Mouse (Mus musculus): ENCODE results near the gene Kcnh3.

The Kcnh3 gene

DNA sequence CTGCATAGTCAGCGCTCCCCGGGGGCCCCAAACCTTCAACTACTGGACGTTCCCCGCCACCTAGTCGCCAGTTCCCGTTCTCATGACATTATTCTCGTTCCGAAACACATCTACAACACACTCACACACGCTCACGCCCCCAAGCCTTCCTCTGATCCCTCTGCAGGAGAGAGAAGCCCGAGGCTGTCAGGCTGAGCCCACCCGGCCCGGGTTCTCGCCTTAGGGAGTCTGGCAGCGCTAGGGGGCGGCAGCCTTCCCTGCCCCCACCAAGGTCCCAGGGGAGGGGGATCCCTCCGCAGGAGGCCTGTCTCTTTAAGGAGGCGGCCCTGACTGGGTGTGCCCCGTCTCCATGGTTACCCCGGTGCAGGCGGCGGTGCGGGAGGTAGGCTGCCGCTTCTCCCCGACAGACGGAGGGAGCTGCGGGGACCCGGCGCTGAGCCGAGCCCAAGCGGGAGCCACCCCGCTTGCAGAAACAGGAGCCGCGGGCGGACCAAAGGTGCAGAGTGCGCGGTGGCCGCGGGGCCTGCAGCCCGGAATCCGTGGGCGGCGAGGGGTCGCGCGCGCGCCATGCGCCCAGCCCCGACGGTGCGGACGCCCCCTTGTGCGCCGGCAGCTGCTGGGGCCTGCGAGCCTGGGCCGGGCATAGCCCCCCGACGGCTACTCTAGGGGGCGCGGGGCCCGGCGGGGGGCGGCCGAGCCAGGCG is at the start of gene Kcnh3:
TSS of gene Kcnh3 (plus strand) at position 654 of the 704 bp plus-strand sequence.
- DNase-seq (ENCODE audit: low spot score) = peak; percentile 47

DNA sequence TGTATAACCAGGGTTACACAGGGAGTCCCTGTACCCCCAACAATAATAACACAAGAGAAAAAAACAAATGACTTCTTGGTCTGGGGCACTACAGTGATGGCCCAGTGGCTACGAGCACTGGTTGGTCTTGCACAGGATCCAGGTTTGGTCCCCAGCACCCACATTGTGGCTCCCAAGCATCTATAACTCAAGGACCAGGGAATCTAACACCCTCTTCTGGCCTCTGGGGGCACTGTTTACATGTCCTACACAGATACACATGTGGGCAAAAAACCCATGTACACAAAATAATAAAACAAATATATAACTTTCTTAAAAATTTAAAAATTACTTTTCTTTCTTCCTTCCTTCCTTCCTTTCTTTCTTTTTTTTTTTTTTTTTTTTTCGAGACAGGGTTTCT is 45.0 kb upstream of the Kcnh3 start:
- no peak for DNase-seq (ENCODE audit: low spot score)

DNA sequence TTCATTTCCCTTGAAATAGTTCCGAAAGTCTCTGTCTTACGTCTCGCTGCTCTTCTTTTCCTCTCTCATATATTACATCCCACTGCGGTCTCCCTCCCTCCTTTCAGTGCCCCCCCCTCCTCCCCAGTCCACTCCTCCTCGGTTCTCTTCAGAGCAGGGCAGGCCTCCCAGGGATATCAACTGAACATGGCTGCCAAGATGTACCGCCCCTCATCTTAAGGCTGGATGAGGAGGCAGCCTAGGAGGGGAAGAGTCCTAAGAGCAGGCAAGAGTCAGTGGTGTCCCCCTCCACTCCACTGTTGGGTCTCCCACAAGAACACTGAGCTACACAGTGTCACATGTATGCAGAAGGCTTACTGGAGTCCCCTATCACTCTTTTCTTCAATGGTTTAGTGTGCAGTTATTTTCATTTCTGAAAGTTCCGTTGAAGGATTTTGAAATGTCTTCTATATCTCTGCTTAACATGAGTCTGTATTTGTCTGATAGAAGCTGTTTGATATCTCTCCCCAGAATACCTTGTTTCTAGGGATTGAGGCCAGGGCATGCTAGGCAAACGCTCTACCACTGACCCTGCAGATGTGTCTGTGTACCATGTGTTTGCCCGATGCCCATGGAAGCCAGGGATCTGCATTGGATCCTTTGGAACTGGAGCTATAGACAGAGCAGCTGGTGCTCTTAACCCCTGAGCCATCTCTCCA is 40.3 kb upstream of the Kcnh3 start:
- DNase-seq (ENCODE audit: low spot score) = no peak

- DNase-seq (ENCODE audit: low spot score) = no peak
These were observed 30.3 kb upstream of the Kcnh3 start for GRCm38 (mm10) chr15:99194358-99194757.

- DNase-seq (ENCODE audit: low spot score) = no peak
These were observed 29.6 kb upstream of the Kcnh3 start for GRCm38 (mm10) chr15:99195043-99195442.

GRCm38 (mm10) chr15:99198761-99199160 is 25.9 kb upstream of the Kcnh3 start:
- DNase-seq (ENCODE audit: low spot score) = no peak

DNA sequence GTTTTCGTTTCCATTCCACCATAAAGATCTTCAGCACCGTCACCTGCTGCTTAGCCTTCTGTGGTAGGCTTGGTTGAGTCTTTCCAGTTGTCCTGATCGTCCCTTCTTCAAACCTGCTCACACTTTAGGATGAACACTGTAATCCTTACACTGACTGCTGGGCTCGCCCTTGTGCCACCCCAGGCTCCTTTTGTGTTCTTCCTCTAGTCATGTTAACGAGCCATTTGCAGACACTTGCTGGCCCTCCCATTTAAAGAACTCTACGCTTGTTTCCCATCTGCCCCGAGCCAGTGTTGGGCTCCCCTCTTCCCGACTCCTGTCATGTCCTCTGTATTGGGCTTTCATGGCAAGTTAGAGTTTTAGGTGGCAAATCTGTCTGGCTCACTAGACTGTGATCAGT is 18.7 kb upstream of the Kcnh3 start:
- no peak for DNase-seq (ENCODE audit: low spot score)

- no peak for DNase-seq (ENCODE audit: low spot score)
These were observed 11.5 kb upstream of the Kcnh3 start for GRCm38 (mm10) chr15:99213183-99213582.

DNA sequence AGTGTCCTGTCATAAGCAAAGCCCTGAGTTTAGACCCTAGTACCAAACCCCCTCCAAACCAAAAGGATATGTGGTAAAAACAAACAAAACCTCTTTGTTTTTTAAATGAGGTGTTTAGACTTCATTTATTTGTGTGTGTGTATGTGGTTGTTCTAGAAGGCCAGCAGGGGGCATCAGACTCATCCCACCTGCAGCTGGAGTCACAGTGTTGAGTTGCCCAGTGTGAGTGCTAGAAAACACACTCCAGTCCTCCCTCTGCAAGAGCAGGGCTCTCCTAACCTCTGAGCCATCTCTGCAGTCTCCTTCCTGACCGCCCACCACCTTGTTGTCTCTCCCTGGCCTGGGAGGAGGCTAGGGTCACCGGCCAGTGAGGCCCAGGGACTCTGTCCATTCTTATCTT is 9.7 kb upstream of the Kcnh3 start:
- DNase-seq (ENCODE audit: low spot score) = no peak

- no peak for DNase-seq (ENCODE audit: low spot score)
These were observed 8.8 kb upstream of the Kcnh3 start for GRCm38 (mm10) chr15:99215741-99216463.

DNA sequence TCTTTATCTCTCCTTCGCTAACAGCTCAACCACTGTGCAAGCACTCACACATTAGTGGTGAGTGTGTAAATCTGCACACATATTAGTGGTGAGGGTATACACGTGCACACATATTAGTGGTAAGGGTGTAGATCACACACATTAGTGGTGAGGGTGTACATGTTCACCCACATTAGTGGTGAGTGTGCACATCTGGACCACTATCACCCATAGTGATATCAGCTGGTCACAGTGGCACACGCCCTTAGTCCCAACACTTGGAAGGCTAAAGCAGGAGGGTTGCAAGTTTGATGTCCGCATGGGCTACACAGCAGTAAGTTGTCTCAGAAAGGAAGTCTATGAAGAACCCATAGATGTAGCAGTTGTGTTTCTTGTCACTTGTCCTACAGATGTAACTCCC is 7.0 kb upstream of the Kcnh3 start:
- no peak for DNase-seq (ENCODE audit: low spot score)

DNA sequence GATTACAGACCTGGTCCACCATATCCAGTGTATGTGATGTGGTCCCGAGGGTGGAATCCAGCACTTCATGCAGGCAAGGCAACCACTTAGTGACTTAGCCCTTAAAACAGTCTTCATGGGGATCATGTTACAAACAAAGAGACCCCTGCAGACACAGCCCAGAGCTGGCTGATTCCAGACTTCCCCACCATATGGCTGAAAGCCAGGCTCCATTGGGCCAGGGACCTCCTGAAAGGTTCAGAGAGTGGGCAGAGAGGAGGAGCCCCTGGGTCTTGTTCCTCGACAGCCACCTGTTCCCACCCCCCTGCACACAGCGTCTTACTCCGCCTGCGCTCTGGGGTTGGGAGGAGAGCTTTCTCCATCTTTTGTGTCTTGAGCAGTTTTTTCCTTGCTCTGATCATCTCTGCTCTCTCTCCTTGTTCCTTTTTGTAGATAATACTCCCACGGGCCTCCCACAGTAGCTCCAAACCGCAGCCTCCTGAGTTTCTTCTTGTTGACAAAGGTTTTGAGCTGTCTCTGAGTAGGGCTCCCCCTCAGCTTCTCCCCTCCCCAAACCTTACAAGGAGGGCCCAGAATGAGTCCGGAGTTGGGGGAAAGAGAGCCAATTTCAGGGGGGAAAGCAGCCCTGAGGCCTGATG is 3.2 kb upstream of the Kcnh3 start:
- DNase-seq (ENCODE audit: low spot score) = no peak

- no peak for DNase-seq (ENCODE audit: low spot score)
These were observed 1.7 kb upstream of the Kcnh3 start for GRCm38 (mm10) chr15:99222794-99223584.

DNA sequence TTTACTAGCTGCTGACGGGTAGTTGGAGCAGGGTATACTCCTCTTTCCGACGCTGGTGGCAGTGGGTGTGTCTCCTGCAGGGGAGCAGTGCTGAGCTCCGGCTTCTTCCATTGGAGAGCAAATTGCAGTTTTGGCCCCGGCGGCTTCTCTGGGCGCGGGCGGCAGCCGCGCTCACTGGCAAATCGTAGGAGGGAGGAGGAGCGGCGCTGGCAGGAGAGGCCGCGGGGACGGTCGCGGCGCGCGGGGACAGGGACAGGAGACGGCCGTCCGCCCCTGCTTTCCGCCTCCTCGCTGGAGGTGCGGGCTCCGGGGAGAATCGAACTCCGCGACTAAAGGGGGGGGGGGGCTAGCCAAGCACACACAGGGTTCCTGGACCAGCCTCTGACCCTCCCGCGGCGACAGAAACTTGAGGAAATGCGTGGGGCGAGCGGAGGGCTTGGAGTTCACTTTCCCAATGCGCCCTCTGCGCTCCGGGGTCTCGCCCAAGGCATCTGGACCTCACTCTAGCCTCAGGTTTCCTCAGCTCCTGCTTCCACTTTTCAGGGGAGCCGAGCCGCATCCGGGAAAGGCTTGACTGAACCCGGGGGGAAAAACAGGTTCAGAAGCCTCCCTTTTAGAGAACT is 965 bp upstream of the Kcnh3 start:
- DNase-seq (ENCODE audit: low spot score) = peak; percentile 25

DNA sequence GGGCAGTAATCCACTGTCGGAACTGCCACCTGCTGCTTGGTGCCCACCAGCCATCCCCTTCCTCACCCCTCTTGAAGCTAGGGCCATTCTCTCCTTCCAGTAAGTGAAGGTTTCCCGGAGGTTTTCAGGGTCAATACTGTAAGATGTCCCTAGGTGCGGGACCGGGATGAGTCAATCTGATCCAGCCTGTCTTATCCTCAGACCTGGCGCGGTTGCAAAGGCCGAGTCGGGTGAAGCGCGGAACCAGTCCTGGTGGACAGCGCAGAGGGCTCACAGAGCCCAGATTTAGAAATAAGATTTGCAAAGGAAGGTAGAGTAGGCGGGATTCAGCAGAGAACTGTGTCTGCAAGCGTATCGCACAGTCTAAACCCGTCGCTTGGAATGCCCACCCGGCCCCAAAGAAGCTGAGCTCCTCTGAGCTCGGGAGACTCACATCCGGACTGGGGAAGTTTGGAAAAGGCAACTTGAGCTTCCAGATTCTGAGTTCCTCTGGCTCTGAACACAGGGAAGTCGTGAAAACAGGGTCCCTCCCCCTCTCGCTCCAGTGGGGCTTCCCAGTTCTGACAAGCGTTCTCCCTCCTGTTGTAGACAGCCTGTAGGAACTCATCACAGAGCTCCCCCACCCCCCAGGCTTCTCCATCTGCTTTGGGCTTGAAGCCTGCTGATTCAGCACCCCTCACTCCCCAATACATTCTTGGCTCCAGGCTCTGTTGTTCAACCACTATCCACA is 585 bp downstream of the Kcnh3 start:
- peak; percentile 22 for DNase-seq (ENCODE audit: low spot score)

DNA sequence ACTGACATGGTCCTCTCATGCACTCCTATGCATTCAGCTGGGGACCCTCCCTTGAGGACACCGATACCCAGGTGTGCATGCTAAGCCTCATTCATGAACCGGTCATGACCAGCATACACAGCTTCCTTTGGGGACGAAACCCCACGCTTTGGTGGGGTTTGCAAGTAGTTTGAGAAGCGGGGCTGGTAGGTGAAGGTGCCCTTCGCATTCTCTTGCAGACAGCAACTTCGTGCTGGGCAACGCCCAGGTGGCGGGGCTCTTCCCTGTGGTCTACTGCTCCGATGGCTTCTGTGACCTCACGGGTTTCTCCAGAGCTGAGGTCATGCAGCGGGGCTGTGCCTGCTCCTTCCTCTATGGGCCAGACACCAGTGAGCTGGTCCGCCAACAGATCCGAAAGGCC is 1.4 kb downstream of the Kcnh3 start:
- no peak for DNase-seq (ENCODE audit: low spot score)

- DNase-seq (ENCODE audit: low spot score) = no peak
These were observed 7.3 kb downstream of the Kcnh3 start for GRCm38 (mm10) chr15:99231998-99232397.

DNA sequence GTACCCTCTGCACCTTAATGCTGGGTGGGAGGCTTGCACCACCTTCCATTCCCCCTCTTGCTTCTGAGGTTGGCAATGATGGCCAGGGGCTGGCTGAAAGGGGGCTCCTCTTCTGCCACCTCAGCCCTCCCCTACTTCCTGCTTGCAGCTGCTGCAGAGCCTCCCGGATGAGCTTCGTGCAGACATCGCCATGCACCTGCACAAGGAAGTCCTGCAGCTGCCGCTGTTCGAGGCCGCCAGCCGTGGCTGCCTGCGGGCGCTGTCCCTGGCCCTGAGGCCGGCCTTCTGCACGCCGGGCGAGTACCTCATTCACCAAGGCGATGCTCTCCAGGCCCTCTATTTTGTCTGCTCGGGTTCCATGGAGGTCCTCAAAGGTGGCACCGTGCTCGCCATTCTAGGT is 9.1 kb downstream of the Kcnh3 start:
- no peak for DNase-seq (ENCODE audit: low spot score)

DNA sequence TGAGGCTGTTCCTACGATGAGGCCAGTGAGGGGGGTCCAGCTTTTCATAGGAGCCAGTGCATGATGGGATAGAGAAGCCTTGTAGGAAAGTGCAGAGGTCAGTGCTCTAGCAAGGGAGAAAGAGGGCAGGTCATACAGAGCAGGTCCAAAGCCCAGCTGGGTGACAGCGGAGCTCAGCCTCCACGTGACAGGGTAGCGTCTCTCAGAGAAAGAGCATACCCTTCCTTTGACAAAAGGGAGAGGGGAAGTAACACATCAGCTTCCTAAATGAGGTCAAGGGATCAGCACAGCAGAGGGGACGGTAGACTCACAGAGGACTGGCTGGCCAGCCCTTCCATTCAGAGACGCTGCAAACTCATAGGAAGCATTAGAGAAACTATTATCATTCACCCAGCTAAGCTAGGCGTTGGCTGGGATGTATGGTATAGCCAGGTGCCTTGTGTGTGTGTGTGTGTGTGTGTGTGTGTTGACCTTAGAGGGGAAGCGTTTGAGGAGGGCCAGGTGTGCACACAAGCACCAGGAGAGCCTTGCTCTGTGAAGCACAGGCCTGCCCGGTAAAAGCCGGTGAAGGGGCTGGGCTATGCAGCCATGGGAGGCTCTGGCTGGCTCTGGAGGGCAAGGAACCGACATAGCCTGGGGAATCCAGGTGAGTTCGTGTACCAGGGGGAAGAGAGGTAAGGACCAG is 9.8 kb downstream of the Kcnh3 start:
- no peak for DNase-seq (ENCODE audit: low spot score)

- DNase-seq (ENCODE audit: low spot score) = no peak
These were observed 13.3 kb downstream of the Kcnh3 start for GRCm38 (mm10) chr15:99238006-99238405.

All from ovary, postnatal 14 days (tissue).